Mouse (Mus musculus): ENCODE data around the gene Galntl5. TPM values are rescaled to one million over a fixed set of nuclear protein-coding genes. Genes with fewer than 3 reads are reported as not detected.

Gene Galntl5
- total RNA-seq (2023): not detected in 2 replicates

GRCm38 (mm10) chr5:25181004-25181531 is at the start of gene Galntl5:
Gene Galntl5, plus strand, starts transcription at chr5:25181460.

DNA sequence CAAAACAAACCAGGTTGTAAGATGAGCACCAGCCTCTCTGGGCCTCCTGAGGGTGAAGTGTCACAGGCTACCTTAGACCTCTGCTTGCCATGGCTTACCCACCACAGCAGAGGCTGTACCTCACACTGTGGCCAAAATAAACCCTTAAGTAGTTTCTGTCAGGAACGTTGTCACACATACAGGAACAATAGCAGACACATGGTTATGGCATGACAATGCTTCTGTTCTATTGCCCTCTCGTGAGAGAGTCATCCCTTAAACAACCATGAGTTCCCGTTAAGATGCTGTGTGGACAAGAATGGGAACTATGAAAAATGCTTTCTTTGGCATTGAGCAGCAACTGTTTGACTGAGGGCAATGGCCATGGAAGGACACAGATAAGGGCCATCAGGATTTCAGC is 40.3 kb downstream of the Galntl5 start, which contains the start of gene Galnt11:
Galnt11 (plus strand) TSS at position 301 of the 400 bp plus-strand sequence.

DNA sequence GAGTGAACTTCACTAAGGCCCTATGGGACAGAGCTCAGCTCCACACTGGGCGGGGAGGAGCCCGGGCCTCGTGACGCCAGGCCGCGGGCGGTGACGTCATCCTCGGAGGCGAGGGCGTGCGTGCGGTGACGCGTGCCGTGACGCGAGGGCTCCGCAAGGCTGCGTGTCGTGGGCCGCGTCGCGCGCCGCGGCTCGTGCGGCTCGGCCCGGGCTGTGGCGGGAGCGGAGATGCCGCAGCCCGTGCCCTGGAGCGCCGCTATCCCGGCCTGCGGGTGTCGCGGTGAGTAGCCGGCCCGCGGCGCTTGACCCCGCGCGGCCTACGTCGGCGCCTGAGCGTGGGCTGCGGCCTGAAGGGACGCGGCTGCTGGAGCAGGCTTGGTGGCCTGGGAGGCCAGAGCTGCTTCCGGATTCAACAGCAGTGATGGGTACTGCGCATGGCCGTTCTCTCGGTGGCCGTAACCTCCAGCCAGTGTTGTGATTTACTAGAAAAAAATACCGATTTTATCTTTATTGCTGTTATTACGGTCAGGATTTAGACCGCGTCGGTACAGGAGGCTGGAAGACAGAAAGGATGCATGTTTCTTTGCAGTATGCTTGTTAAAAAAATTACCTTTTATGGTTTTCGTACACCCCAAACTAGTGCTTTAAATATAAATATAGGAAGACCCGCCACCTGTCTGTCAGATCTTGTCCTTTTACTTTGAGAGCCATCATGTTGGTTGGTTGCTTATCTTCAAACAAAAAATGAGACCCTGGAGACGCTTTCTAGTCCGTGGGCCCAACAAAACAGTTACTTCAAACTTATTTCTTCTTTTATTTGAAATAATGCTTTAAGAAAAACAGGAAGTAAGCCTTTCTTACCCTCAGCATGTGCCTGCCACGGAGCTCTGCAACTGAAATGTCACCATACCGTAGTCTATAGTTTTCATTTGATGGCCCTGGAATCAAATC is 41.8 kb downstream of the Galntl5 start, which contains the start of gene E130116L18Rik:
E130116L18Rik (minus strand) TSS at position 402 of the 951 bp plus-strand sequence.

Other genes with a start within 250 kb of the Galntl5 start
- 25.5 and 40.5 TPM in 2 replicates for gene Prkag2, start 80.8 kb upstream of the Galntl5 start, total RNA-seq (2023)
- 20.1 and 21.2 TPM in 2 replicates for gene Galnt11, start 40.4 kb downstream of the Galntl5 start, total RNA-seq (2023)
- not detected in 2 replicates for gene E130116L18Rik, start 41.7 kb downstream of the Galntl5 start, total RNA-seq (2023)